Mouse (Mus musculus) cerebellum, adult 9-11 months (tissue): ENCODE data around the gene Glyr1.

Source experiments
- DNase-seq: peaks from one replicate; pipeline ENCODE4 v3.0.0; 2022

The Glyr1 gene

DNA sequence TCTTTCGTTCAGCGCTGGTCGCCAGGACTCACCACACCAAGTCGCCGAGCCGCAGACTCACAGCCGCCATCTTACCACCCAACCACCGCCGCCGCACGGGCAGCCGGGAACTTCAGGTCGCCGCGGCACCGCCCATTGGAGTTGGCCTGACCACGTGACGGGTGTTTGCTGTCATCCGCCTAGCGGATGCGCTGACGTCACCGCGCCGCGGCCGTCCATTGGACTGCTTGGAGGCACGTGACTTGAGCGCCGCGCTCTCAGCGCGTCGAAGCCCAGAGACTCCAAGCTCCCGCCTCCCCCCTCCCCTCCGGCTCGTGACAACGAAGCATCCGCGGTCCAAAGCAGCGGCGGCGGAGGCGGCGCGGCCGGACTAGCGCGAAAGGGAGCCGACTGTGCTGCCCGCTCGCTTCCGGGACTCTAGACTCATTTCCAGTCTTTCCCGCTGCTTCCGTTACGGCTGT, at the start of gene Glyr1, which contains the start of gene Ubn1:
Gene Glyr1, minus strand, starts transcription at position 90 of the 461 bp plus-strand sequence.
Gene Ubn1, plus strand, starts transcription at position 284 of the 461 bp plus-strand sequence.
- peak; percentile 100 for DNase-seq

DNA sequence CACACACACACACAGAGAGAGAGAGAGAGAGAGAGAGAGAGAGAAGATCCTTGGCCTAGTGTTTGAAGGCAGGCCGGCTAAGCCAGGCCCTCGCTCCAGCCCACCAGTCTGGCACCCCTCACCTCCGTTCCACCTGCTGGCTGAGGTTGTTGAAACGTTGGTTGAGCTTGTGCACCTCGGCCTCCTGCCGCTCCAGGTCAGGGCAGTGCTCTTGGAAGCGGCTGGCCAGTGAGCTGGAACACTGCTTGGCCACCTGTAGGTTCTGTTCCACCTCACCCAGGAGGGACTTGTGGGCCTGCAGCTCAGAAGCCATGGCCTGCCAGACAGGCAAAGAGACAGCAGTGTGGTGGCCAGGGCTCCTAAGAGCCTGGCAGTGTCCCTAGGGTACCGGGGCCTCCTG, 46.8 kb upstream of the Glyr1 start:
- DNase-seq: no peak

- DNase-seq: no peak
These were observed 43.6 kb upstream of the Glyr1 start for GRCm38 (mm10) chr16:5093285-5093684.

GRCm38 (mm10) chr16:5089021-5089420, 39.4 kb upstream of the Glyr1 start:
- DNase-seq: no peak

DNA sequence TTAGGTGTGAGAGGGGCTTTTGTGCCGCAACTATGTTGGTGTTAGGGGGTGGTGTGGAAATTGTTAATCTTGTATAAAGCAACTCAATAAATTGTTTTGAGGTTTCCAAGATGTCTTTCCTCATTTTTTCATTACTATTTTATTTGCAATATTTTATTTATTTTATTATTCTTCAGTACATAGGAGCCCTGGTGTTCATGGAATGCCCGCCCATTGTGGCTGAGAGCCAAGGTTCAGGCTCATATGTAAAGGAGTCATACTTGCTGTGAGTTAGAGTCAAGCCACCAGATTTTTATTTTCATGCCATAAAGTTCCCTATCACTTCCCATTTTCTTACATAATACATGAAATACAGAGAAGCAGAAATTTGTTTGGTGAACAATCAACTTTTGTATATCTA, 36.5 kb upstream of the Glyr1 start:
- no peak for DNase-seq

- no peak for DNase-seq
These were observed 35.5 kb upstream of the Glyr1 start for GRCm38 (mm10) chr16:5085196-5085595.

- DNase-seq: no peak
These were observed 24.7 kb upstream of the Glyr1 start for GRCm38 (mm10) chr16:5074341-5074740.

GRCm38 (mm10) chr16:5071974-5072373, 22.3 kb upstream of the Glyr1 start:
- peak; percentile 19 for DNase-seq

DNA sequence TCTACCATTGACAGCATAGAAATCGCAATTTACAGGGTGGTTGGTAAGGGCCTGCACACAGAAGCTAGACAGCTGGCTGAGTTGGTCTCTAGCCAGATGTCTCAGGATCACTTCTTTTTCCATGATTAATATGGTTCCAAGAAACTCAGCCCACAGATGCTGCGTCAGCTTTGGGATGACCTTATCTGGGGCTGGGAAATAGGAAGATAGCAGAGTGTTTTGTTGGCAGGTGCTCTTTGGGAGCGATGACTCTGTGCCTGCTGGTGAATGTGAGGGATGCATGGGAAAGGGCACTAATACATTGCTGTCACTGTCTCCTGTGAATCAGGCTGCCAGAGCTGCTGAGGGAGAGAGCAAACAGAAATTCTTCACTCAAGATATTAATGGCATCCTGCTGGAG, 20.7 kb upstream of the Glyr1 start:
- DNase-seq: peak; percentile 43

- no peak for DNase-seq
These were observed 13.8 kb upstream of the Glyr1 start for GRCm38 (mm10) chr16:5063472-5063871.

- DNase-seq: no peak
These were observed 8.5 kb upstream of the Glyr1 start for GRCm38 (mm10) chr16:5058114-5058513.

DNA sequence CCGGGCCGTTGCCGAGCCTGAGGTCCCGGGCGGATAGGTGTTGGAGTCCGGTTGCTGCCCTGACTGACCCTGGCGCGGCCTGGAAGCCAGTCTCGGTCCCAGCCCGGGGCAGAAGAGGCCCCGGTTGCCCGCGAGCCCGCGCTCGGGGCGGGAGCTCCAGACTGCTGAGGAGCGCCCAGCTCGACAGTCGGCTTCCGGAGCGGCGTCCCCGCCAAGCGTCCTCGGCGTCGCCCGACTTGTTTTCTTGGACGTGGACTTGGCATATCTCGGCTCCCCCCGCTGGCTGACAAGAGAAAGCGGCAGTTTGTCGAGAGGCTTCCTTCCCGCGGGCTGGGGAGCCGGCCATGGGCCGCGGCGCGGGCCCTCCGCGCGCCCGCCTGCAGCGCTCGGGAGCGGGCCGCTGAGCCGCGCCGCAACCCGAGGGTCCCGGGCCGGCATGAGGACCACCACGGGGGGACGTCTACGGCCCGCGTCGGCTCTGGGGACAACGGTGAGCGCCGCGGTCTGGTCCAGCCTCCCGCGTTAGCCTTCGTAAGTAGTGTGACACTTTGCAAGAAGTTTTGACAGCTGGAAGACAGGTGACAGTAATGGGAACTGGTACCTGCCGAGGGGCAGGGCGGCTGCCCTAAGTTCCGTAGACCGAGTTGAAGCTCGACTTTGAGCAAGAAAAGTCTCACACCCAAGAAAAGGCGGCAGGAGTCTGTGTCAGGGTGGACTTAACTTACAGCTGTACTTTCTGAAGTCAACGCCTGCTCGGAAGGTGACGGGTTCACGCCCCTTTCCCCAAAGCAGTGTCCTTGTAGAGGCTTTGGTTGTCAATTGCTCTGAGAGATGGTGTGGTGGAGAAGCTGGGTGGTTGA, 818 bp upstream of the Glyr1 start:
- DNase-seq: peak; percentile 85

GRCm38 (mm10) chr16:5049182-5049773, 385 bp downstream of the Glyr1 start:
- no peak for DNase-seq

DNA sequence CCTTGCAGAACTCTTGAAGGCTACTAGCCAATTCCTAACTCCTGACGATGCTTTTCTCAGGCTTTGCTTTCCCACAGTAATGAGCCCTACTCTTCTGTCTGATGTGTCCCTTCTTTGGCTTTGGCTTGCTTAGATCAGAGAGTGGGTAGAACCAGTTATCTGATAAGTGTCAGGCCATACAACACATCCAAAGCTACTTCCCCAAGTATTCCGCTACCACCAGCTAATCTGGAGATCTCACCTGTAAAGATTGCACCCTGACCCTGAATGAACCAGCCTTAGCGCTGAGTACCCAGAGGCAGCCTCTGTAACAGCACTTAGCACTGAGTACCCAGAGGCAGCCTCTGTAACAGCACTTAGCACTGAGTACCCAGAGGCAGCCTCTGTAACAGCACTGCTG, 4.3 kb downstream of the Glyr1 start:
- DNase-seq: no peak

GRCm38 (mm10) chr16:5036649-5037234, 12.9 kb downstream of the Glyr1 start:
- DNase-seq: no peak

- no peak for DNase-seq
These were observed 14.1 kb downstream of the Glyr1 start for GRCm38 (mm10) chr16:5035591-5035990.

- no peak for DNase-seq
These were observed 19.8 kb downstream of the Glyr1 start for GRCm38 (mm10) chr16:5029847-5030246.

DNA sequence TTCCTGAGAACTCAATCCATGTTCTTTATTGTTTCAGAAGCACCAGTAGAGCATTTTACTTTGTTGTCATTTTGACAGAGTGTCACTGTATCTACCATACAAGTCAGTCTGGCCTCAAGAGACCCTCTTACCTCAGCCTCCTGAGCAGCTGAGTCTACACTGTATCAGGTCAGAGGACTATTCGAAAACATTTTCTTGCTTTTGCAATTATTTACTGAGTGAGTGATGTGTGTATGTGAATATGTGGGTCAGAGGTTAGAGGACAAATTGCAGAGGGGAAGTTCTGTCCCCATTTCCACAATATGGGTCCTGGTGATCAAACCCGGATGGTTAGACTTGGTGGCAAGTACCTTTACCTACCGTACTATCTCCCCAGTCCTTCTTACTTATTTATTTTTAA, 25.6 kb downstream of the Glyr1 start:
- DNase-seq: no peak

GRCm38 (mm10) chr16:5014578-5014977, 35.1 kb downstream of the Glyr1 start:
- DNase-seq: peak; percentile 28

GRCm38 (mm10) chr16:5013054-5013838, 36.4 kb downstream of the Glyr1 start, which contains the start of gene Rogdi:
Gene Rogdi (minus strand): TSS chr16:5013553.
- DNase-seq: peak; percentile 100

- peak; percentile 52 for DNase-seq
These were observed 37.3 kb downstream of the Glyr1 start for GRCm38 (mm10) chr16:5012036-5013005.

DNA sequence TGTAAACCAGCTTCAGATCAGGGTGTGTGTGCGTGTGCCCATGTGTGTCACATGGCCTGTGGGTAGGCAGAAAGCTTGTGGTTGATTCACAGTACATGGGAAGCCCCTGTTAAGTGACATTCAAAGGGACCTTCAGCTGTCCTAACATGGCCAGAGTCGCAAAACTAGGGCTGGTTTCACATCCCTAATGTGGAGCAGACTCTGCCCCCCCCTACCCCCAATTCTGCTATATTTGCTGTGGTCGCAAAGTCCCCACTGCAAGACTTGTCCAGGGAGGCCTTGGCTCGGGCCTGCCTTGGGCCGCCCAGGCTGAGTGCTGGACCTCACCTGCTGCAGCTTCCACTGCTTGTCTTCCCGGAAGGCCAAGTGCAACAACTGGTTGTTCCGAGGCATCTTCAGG, 38.4 kb downstream of the Glyr1 start:
- DNase-seq: peak; percentile 16
